Mouse (Mus musculus): ENCODE data around the gene Meaf6.

DNA sequence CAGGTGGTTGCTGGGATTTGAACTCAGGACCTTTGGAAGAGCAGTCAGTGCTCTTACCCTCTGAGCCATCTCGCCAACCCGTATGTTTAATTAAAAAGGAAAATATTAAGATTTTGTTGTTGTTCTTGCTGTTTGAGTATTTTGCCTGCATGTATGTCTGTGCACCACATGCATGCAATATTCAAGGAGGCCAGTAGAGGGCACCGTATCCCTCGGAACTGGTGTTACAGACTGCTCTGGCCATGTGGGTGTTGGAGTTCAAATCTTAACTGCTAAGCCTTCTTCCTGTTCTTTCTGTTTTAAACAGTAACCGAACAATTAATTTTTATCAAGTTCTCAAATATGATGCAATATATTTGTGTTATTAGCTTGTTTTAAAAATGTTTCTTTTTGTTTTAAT lies 47.5 kb downstream of the Meaf6 start:
- TF ChIP-seq CTCF (IDR thresholded peaks at IDR 0.05; ENCODE audit: control insufficient read depth, insufficient read depth, insufficient replicate concordance, low read depth, low read length) (peak; percentile 67; the same call in 1 of the 2 replicates), POLR2A (IDR thresholded peaks at IDR 0.05; ENCODE audit: control insufficient read depth, low read depth, low read length) (no peak)

Measured in testis, adult 2 months (tissue).